Mouse (Mus musculus) intestine, postnatal 0 days (tissue): ENCODE measurements around the gene Kifc1. TPM values are rescaled to one million over a fixed set of nuclear protein-coding genes. Genes with fewer than 3 reads are reported as not detected.
"Not testable (repeated sequence)": the region's sequence is repeated elsewhere in the genome, so short reads cannot be mapped to it uniquely, and the experiment has no call there.

Source experiments
- ATAC-seq: fragments of 200-750 bp; cut with Nextera tagmentation; 2 replicates; pipeline ENCODE4 v1.8.0; 2017; ENCODE audit warnings: mild to moderate bottlenecking, moderate TSS enrichment, moderate library complexity
- H3K27ac ChIP-seq: fragments of 300-500 bp; sonication (generic); 2 replicates; pipeline ENCODE4 v1.5.1; 2014; ENCODE audit warnings: mild to moderate bottlenecking, low read depth, low read length, moderate library complexity
- H3K27me3 ChIP-seq: fragments of 300-500 bp; sonication (generic); replicated peaks from 2 replicates; pipeline ENCODE4 v1.6.1; 2014; ENCODE audit warnings: low read length, mixed read lengths; ENCODE audit not compliant: control insufficient read depth, insufficient read depth
- H3K36me3 ChIP-seq: fragments of 300-500 bp; sonication (generic); 2 replicates; pipeline ENCODE4 v1.6.1; 2014; ENCODE audit warnings: mild to moderate bottlenecking, moderate library complexity; ENCODE audit not compliant: control insufficient read depth, insufficient read depth
- H3K4me1 ChIP-seq: fragments of 300-500 bp; sonication (generic); replicated peaks from 2 replicates; pipeline ENCODE4 v1.6.1; 2014; ENCODE audit warnings: antibody characterized with exemption, low read length, mixed read lengths; ENCODE audit not compliant: control insufficient read depth, insufficient read depth
- H3K4me2 ChIP-seq: fragments of 300-500 bp; sonication (generic); replicated peaks from 2 replicates; pipeline ENCODE4 v1.6.1; 2014; ENCODE audit warnings: low read depth, mild to moderate bottlenecking, moderate library complexity
- H3K4me3 ChIP-seq: fragments of 300-500 bp; sonication (generic); 2 replicates; pipeline ENCODE4 v1.5.1; 2014; ENCODE audit warnings: low read depth, low read length
- H3K9ac ChIP-seq: fragments of 300-500 bp; sonication (generic); 2 replicates; pipeline ENCODE4 v1.6.1; 2014; ENCODE audit warnings: mild to moderate bottlenecking, low read depth, low read length
- H3K9me3 ChIP-seq: fragments of 300-500 bp; sonication (generic); 2 replicates; pipeline ENCODE4 v1.6.1; 2016; ENCODE audit warnings: mixed run types; ENCODE audit not compliant: control insufficient read depth
- CTCF ChIP-seq: sonication (generic); IDR thresholded peaks from 2 replicates; pipeline ENCODE4 v1.5.1; 2016; ENCODE audit warnings: low read depth, mild to moderate bottlenecking, control low read depth, antibody characterized with exemption, moderate library complexity
- WGBS: fragments of 180-500 bp; shearing (Covaris S2); extraction: QIAGEN DNeasy Blood & Tissue Kit; methylation state at CpG from one replicate; pipeline ENCODE4 v1.1.7; 2014; 5-methylcytosine and 5-hydroxymethylcytosine counted together
- polyA plus RNA-seq: library from polyadenylated mRNA; unstranded; fragments of >200 nt; fragmentation: Nextera tagmentation; extraction: Ambion mirVana; gene quantifications from 2 replicates; pipeline ENCODE4 v1.2.1, GENCODE M21; 2015

Gene Kifc1
- polyA plus RNA-seq, 1 experiment from 2014 or later: 1.7 TPM

DNA sequence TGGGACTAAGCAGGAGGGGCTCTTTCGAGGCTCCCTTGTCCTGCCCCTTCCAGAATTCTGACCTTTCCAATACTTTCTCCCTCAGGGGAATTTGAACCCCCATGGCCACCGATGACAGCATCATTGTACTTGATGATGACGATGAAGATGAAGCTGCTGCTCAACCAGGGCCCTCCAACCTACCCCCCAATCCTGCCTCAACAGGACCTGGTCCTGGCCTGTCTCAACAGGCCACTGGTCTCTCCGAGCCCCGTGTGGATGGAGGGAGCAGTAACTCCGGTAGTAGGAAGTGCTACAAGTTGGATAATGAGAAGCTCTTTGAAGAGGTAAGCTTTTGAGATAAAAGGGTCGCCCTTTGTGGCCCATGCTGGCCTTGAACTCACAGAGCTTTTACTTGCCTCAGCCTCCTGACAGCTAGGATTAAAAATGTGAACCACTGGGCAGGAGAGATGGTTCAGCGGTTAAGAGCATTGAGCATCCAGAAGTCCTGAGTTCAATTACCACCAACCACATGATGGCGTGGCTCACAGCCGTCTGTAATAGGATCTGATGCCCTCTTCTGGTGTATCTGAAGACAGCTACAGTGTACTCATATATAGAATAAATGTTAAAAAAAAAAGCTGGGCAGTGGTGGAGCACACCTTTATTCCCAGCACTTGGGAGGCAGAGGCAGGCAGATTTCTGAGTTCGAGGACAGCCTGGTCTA lies 20.0 kb upstream of the Kifc1 start:
- Histone ChIP-seq H3K36me3 (peaks cover 42% of the 10 kb centered on the region), H3K4me2 (peak overlapping the region; percentile 90), H3K4me1 (0 out of 2 replicates have a peak, but pooled peaks cover 4% of the 10 kb centered on the region), H3K4me3 (peak overlapping the region; percentile 60), H3K27ac (peak overlapping the region; percentile 92), H3K9ac (peak overlapping the region; percentile 72; the same call in 1 of the 2 replicates), H3K9me3 (no peaks in the 10 kb centered on the region), H3K27me3 (no peaks in the 10 kb centered on the region)
- peak; percentile 54 for TF ChIP-seq CTCF
- no peak for ATAC-seq
- WGBS: 43% methylated on average over 11 of the region's 11 CpGs

DNA sequence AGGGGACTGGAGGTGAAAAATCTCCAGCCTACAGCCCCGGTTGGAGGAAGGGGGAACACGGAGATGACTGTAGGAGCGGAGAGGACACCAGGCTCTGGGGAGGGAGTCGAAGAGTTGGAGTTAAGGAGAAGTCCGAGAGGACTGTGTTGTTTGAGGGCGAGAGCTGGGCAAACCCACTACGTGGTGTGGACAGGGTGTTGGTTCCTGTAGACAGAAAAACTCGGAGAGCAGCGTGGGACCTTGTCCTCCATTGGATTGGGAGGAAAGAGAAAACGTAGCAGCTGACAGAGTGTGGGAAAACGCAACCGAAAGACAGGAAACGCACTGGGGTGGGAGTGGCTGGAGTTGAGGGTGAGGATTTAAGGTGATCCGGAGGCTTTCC lies 19.4 kb upstream of the Kifc1 start:
- Histone ChIP-seq H3K9me3 (no peaks in the 10 kb centered on the region), H3K36me3 (peaks cover 39% of the 10 kb centered on the region), H3K27me3 (no peaks in the 10 kb centered on the region), H3K4me2 (peak overlapping the region; percentile 90), H3K27ac (peak overlapping the region; percentile 92), H3K9ac (peak overlapping the region; percentile 72), H3K4me1 (0 out of 2 replicates have a peak, but pooled peaks cover 4% of the 10 kb centered on the region), H3K4me3 (peak overlapping the region; percentile 60)
- under 1% methylated on average over 14 of the region's 14 CpGs for WGBS
- TF ChIP-seq CTCF: no peak
- ATAC-seq: peak; percentile 4

GRCm38 (mm10) chr17:33909077-33909868 lies 18.8 kb upstream of the Kifc1 start, which contains the start of gene Daxx:
Daxx (plus strand) TSS chr17:33909414.
- ATAC-seq: peak; percentile 96
- H3K4me3 ChIP-seq: peak within 1 kb of the TSS; percentile 60

GRCm38 (mm10) chr17:33908331-33909076 lies 18.0 kb upstream of the Kifc1 start:
- peak overlapping the region; percentile 60 for H3K4me3 ChIP-seq
- H3K4me1 ChIP-seq: 0 out of 2 replicates have a peak, but pooled peaks cover 4% of the 10 kb centered on the region
- under 1% methylated on average over 44 of the region's 44 CpGs for WGBS
- no peaks in the 10 kb centered on the region for H3K9me3 ChIP-seq
- H3K27me3 ChIP-seq: no peaks in the 10 kb centered on the region
- TF ChIP-seq CTCF: no peak
- peak overlapping the region; percentile 49 for H3K9ac ChIP-seq
- H3K36me3 ChIP-seq: peaks cover 25% of the 10 kb centered on the region
- peak; percentile 67 for ATAC-seq
- H3K27ac ChIP-seq: peak overlapping the region; percentile 92
- peak overlapping the region; percentile 90 for H3K4me2 ChIP-seq

More at GRCm38 (mm10) chr17:33909077-33909868, 18.8 kb upstream of the Kifc1 start, which contains the start of gene Daxx:
- Histone ChIP-seq H3K9ac (peak within 1 kb of the TSS; percentile 72), H3K4me2 (peak within 1 kb of the TSS; percentile 90), H3K36me3 (peaks cover 33% of the 10 kb centered on the region), H3K4me1 (0 out of 2 replicates have a peak, but pooled peaks cover 4% of the 10 kb centered on the region), H3K27me3 (no peaks in the 10 kb centered on the region), H3K9me3 (no peaks in the 10 kb centered on the region), H3K27ac (peak within 1 kb of the TSS; percentile 92)
- under 1% methylated on average over 68 of the region's 68 CpGs for WGBS
- TF ChIP-seq CTCF: no peak

DNA sequence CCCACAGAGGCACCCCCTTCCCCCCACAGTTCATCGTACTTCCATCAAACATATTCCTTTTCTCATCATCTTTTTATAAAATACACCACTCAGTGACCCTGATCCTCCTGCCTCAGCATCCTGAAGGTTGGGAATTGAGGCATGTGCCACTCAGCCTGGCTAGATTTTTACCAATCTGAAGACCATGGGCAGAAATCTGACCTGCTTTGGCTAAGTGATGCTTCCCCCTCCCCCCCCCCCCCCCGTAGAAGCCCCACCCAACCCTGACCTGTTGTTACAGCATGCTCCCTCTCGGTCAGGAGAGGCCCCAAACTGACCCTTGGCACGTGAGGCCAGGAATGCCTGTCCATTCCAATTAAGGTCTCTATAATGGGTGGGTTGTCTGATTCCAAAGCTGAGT lies 14.4 kb upstream of the Kifc1 start, which contains the start of gene Platr17:
Platr17 (plus strand) TSS at position 301 of the 400 bp plus-strand sequence.
- H3K9me3 ChIP-seq, H3K9ac ChIP-seq, H3K4me2 ChIP-seq, ATAC-seq, H3K27ac ChIP-seq, H3K27me3 ChIP-seq, H3K4me1 ChIP-seq, H3K4me3 ChIP-seq, H3K36me3 ChIP-seq: not testable (repeated sequence)
- WGBS: 30% methylated on average over 3 of the region's 4 CpGs

DNA sequence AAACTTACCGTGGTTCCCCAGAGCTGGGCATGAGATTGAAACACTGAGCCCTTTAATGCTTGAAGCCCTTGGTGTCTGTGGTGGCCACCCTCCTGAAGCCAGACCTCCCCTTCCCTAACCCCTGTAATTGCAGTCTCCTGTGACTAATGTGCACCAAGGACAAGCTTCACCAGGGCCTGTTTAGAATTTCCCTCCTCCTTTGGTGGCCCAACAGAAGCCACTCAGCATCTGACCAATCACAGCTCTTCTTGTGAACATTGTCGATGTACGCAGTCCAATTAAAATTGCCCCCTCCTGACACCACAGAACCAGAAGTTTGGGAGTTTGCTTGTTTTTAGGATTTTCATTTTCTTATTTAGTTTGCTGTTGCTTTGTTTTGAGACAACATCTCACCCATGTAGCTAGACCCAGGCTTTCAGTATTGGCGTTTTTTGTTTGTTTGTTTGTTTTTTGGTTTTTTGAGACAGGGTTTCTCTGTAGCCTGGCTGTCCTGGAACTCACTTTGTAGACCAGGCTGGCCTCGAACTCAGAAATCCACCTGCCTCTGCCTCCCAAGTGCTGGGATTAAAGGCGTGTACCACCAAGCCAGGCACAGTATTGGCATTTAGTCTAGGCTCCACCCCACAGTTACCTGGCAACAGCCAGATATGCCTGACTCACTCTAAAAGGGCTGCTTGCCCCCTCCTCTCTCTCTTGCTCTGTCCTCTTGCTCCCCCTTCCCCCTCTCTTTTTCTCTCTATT lies 13.6 kb upstream of the Kifc1 start:
- 77% methylated on average over 6 of the region's 6 CpGs for WGBS
- H3K36me3 ChIP-seq, H3K9me3 ChIP-seq, ATAC-seq, H3K27me3 ChIP-seq, H3K4me1 ChIP-seq, H3K9ac ChIP-seq, H3K4me2 ChIP-seq, H3K4me3 ChIP-seq, H3K27ac ChIP-seq: not testable (repeated sequence)
